Mouse (Mus musculus) myocyte (in vitro differentiated cells): ENCODE measurements around the gene Sirpa.

Experiments
- MAX ChIP-seq: IDR thresholded peaks from one replicate; pipeline ENCODE4 v1.6.1; 2011; ENCODE audit warnings: low read depth, mild to moderate bottlenecking, control low read depth
- POLR2A ChIP-seq: IDR thresholded peaks from one replicate; pipeline ENCODE4 v1.6.1; 2011; ENCODE audit warnings: low read depth, mild to moderate bottlenecking, control low read depth, moderate library complexity; ENCODE audit not compliant: insufficient read length
- POLR2AphosphoS2 ChIP-seq: IDR thresholded peaks from one replicate; pipeline ENCODE4 v1.6.1; 2011; ENCODE audit warnings: low read depth, control low read depth; ENCODE audit not compliant: insufficient read length

GRCm38 (mm10) chr2:129549537-129550135, 43.0 kb upstream of the Sirpa start:
- TF ChIP-seq POLR2AphosphoS2 (no peak), POLR2A (no peak), MAX (no peak)
